Mouse (Mus musculus) intestine, postnatal 0 days (tissue): ENCODE data around the gene Fut11. TPM values are rescaled to one million over a fixed set of nuclear protein-coding genes. Genes with fewer than 3 reads are reported as not detected.
A peak's percentile ranks its signal among the peaks of the same experiment; 100 is the strongest.

ENCODE experiments used
- ATAC-seq: fragments of 200-750 bp; cut with Nextera tagmentation; 2 replicates; pipeline ENCODE4 v1.8.0; 2017; ENCODE audit warnings: mild to moderate bottlenecking, moderate TSS enrichment, moderate library complexity
- H3K27ac ChIP-seq: fragments of 300-500 bp; sonication (generic); 2 replicates; pipeline ENCODE4 v1.5.1; 2014; ENCODE audit warnings: mild to moderate bottlenecking, low read depth, low read length, moderate library complexity
- H3K27me3 ChIP-seq: fragments of 300-500 bp; sonication (generic); replicated peaks from 2 replicates; pipeline ENCODE4 v1.6.1; 2014; ENCODE audit warnings: low read length, mixed read lengths; ENCODE audit not compliant: control insufficient read depth, insufficient read depth
- H3K36me3 ChIP-seq: fragments of 300-500 bp; sonication (generic); 2 replicates; pipeline ENCODE4 v1.6.1; 2014; ENCODE audit warnings: mild to moderate bottlenecking, moderate library complexity; ENCODE audit not compliant: control insufficient read depth, insufficient read depth
- H3K4me1 ChIP-seq: fragments of 300-500 bp; sonication (generic); replicated peaks from 2 replicates; pipeline ENCODE4 v1.6.1; 2014; ENCODE audit warnings: antibody characterized with exemption, low read length, mixed read lengths; ENCODE audit not compliant: control insufficient read depth, insufficient read depth
- H3K4me2 ChIP-seq: fragments of 300-500 bp; sonication (generic); replicated peaks from 2 replicates; pipeline ENCODE4 v1.6.1; 2014; ENCODE audit warnings: low read depth, mild to moderate bottlenecking, moderate library complexity
- H3K4me3 ChIP-seq: fragments of 300-500 bp; sonication (generic); 2 replicates; pipeline ENCODE4 v1.5.1; 2014; ENCODE audit warnings: low read depth, low read length
- H3K9ac ChIP-seq: fragments of 300-500 bp; sonication (generic); 2 replicates; pipeline ENCODE4 v1.6.1; 2014; ENCODE audit warnings: mild to moderate bottlenecking, low read depth, low read length
- H3K9me3 ChIP-seq: fragments of 300-500 bp; sonication (generic); 2 replicates; pipeline ENCODE4 v1.6.1; 2016; ENCODE audit warnings: mixed run types; ENCODE audit not compliant: control insufficient read depth
- CTCF ChIP-seq: sonication (generic); IDR thresholded peaks from 2 replicates; pipeline ENCODE4 v1.5.1; 2016; ENCODE audit warnings: low read depth, mild to moderate bottlenecking, control low read depth, antibody characterized with exemption, moderate library complexity
- WGBS: fragments of 180-500 bp; shearing (Covaris S2); extraction: QIAGEN DNeasy Blood & Tissue Kit; methylation state at CpG from one replicate; pipeline ENCODE4 v1.1.7; 2014; 5-methylcytosine and 5-hydroxymethylcytosine counted together
- polyA plus RNA-seq: library from polyadenylated mRNA; unstranded; fragments of >200 nt; fragmentation: Nextera tagmentation; extraction: Ambion mirVana; gene quantifications from 2 replicates; pipeline ENCODE4 v1.2.1, GENCODE M21; 2015

Fut11 gene
- polyA plus RNA-seq, 1 experiment from 2014 or later, result 7.4 TPM

DNA sequence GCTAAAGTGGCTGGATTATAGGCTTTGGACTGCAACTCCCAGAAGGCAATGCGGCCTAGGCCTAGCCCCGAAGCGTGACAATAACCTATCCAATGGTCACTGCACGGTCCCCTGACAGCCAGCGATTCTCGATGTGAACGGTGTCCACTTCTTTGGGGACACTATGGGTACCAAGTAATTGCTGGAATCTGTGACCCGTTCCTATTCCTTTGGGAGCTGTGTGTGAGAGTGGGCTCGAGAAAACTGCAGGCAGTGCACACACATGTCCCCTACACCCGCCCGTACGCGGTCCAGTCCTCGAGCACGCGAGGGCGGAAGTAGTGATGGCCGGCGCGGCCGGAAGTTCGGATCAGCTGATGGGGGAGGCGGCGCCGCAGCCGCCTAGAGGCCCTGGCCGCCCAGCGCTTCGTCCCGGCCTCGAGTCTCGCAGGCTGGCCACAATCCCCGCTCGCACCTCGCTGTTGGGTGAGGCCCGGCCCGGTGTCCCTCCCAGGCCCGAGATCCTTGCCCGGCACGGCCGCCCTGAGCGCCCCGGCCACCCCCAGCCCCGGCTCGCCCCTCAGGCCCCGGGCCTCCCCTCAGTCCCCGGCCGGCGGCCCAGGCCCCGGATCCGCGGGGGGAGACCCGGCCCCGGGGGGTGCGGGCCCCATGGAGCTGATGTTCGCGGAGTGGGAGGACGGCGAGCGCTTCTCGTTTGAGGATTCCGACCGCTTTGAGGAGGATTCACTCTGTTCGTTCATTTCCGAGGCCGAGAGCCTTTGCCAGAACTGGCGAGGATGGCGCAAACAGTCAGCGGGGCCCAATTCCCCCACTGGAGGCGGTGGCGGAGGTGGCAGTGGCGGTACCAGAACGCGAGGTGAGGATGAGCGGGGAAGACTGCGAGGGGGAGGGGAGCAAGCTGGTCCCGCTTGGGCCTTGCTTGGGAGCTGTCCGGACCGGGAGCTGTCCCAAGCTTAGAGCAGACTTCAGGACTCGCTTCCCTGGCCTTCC lies 12.7 kb downstream of the Fut11 start, which contains the start of gene Zswim8:
TSS of gene Zswim8 (plus strand) at position 352 of the 990 bp plus-strand sequence.
- Histone ChIP-seq H3K27ac (peak within 1 kb of the TSS; percentile 91), H3K36me3 (peaks cover 17% of the 10 kb centered on the region), H3K9ac (peak within 1 kb of the TSS; percentile 95), H3K27me3 (no peaks in the 10 kb centered on the region), H3K4me2 (peak within 1 kb of the TSS; percentile 89), H3K4me1 (peaks cover 7% of the 10 kb centered on the region; the same call in 1 of the 2 replicates), H3K4me3 (peak within 1 kb of the TSS; percentile 91), H3K9me3 (no peaks in the 10 kb centered on the region)
- TF ChIP-seq CTCF, result peak; percentile 27
- under 1% methylated on average over 80 of the region's 80 CpGs for WGBS
- peak; percentile 87 for ATAC-seq

DNA sequence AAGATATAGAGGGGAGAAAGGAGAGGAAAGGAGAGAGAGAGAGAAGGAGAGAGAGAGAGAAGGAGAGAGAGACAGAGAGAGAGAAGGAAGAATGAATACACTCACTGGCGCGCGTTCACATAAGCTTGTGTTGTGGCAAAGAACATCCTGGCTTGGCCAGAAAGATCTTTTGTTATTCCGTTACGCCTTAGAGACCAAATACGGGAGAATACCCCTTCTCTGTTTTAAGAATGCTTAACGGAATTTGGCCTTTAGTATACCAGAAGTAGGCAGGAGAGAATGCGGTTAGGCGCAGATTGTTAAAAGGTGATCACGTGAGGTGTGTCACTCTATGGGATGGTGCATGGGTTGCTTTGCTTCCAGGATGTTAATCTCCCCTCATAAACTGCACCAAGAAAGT lies 13.5 kb downstream of the Fut11 start:
- Histone ChIP-seq H3K9me3 (no peaks in the 10 kb centered on the region), H3K27me3 (no peaks in the 10 kb centered on the region), H3K9ac (peak overlapping the region; percentile 95), H3K4me2 (peak overlapping the region; percentile 89), H3K4me1 (peaks cover 7% of the 10 kb centered on the region; the same call in 1 of the 2 replicates), H3K27ac (peak overlapping the region; percentile 91; the same call in 1 of the 2 replicates), H3K36me3 (peaks cover 25% of the 10 kb centered on the region), H3K4me3 (peak overlapping the region; percentile 91)
- WGBS, result 5% methylated on average over 10 of the region's 10 CpGs
- TF ChIP-seq CTCF, result no peak
- ATAC-seq, result no peak

DNA sequence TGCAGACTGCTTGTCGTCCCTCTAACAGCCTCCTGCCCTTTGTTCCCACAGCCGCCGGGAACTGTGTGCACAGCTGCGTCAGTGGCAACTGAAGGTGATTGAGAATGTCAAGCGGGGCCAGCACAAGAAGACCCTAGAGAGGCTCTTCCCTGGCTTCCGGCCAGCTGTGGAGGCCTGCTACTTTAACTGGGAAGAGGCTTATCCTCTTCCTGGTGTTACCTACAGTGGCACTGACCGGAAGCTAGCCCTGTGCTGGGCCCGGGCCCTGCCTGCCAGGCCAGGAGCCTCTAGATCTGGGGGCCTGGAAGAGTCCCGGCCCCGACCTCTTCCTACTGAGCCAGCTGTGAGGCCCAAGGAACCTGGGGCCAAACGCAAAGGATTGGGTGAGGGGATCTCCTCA lies 19.1 kb downstream of the Fut11 start:
- 34% methylated on average over 11 of the region's 11 CpGs for WGBS
- no peak for TF ChIP-seq CTCF
- Histone ChIP-seq H3K27me3 (no peaks in the 10 kb centered on the region), H3K4me3 (no peak overlapping the region), H3K4me1 (no peaks in the 10 kb centered on the region), H3K4me2 (peak overlapping the region; percentile 27; the same call in 1 of the 2 replicates), H3K9ac (peak overlapping the region; percentile 37; the same call in 1 of the 2 replicates), H3K27ac (peak overlapping the region; percentile 82), H3K36me3 (peaks cover 78% of the 10 kb centered on the region), H3K9me3 (no peaks in the 10 kb centered on the region)
- peak; percentile 74 for ATAC-seq

DNA sequence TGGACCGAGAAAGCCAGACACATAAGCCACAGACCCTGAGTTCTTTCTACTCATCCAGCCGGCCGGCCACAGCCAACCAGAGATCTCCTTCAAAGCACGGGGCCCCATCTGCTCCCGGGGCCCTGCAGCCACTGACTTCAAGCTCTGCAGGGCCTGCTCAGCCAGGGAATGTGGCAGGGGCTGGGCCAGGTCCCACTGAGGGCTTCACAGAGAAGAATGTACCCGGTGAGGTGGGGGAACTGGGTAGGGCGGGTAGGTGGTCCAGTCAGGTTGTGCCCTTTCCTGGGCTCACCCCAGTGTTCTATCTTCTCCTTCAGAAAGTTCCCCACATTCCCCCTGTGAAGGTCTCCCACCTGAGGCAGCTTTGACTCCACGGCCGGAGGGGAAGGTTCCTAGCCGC lies 23.7 kb downstream of the Fut11 start:
- H3K9me3 ChIP-seq, result no peaks in the 10 kb centered on the region

DNA sequence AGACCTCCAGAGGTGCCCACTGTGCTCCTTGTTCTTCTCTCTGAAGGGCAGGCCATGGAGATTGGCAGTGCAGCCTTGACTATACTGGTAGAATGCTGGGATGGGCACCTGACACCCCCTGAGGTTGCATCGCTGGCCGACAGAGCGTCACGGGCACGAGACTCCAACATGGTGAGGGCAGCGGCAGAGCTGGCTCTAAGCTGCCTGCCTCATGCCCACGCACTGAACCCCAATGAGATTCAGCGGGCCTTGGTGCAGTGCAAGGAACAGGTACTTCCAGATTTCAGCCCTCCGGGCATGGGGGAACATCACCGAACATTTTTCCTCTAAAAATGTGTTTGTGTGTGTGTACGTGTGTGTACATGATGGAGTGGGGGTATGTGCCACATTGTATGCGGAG lies 25.0 kb downstream of the Fut11 start:
- Histone ChIP-seq H3K4me2 (no peak overlapping the region), H3K27me3 (no peaks in the 10 kb centered on the region), H3K4me3 (no peak overlapping the region), H3K9me3 (no peaks in the 10 kb centered on the region), H3K4me1 (0 out of 2 replicates have a peak, but pooled peaks cover 2% of the 10 kb centered on the region), H3K36me3 (peaks cover 94% of the 10 kb centered on the region), H3K27ac (no peak overlapping the region), H3K9ac (no peak overlapping the region)
- WGBS, result 95% methylated on average over 12 of the region's 12 CpGs
- TF ChIP-seq CTCF, result no peak
- ATAC-seq, result no peak

More for the DNA sequence above, 23.7 kb downstream of the Fut11 start:
- no peaks in the 10 kb centered on the region for H3K27me3 ChIP-seq
- ATAC-seq, result no peak
- H3K9ac ChIP-seq, result no peak overlapping the region
- H3K4me2 ChIP-seq, result no peak overlapping the region
- no peak for TF ChIP-seq CTCF
- peaks cover 95% of the 10 kb centered on the region for H3K36me3 ChIP-seq
- no peak overlapping the region for H3K4me3 ChIP-seq
- H3K27ac ChIP-seq, result no peak overlapping the region
- H3K4me1 ChIP-seq, result no peaks in the 10 kb centered on the region
- WGBS, result 92% methylated on average over 10 of the region's 10 CpGs

DNA sequence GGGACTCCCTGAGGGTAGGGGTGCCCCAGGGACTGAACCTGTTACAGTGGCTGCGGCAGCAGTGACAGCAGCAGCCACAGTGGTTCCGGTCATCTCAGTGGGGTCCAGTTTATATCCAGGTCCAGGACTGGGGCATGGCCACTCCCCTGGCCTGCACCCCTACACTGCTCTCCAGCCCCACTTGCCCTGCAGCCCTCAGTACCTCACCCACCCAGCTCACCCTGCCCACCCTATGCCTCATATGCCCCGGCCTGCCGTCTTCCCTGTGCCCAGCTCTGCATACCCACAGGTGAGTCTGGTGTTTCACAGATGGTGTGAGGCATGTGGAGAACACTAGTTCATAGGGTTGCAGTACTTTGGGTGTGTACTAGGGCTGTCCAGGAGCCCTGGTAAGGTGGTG lies 26.6 kb downstream of the Fut11 start:
- ATAC-seq, result no peak
- H3K36me3 ChIP-seq, result peaks cover 91% of the 10 kb centered on the region

More for the DNA sequence above, 26.6 kb downstream of the Fut11 start:
- 90% methylated on average over 4 of the region's 4 CpGs for WGBS
- TF ChIP-seq CTCF, result no peak
- no peak overlapping the region for H3K27ac ChIP-seq
- H3K4me2 ChIP-seq, result no peak overlapping the region
- 0 out of 2 replicates have a peak, but pooled peaks cover 7% of the 10 kb centered on the region for H3K4me1 ChIP-seq
- H3K4me3 ChIP-seq, result no peak overlapping the region
- H3K9ac ChIP-seq, result no peak overlapping the region
- H3K9me3 ChIP-seq, result no peaks in the 10 kb centered on the region
- H3K27me3 ChIP-seq, result no peaks in the 10 kb centered on the region
